8 mouse cellular contexts compared by ENCODE assay signal in genomic region chr4:45341226-45341625, GRCm38 (mm10). TPM values are rescaled to one million over a fixed set of nuclear protein-coding genes. Genes with fewer than 3 reads are reported as not detected.
A peak's percentile ranks its signal among the peaks of the same experiment; 100 is the strongest.
DNase-seq lines count a peak whose midpoint lies in the region; ATAC-seq and TF ChIP-seq lines count a peak whose summit lies in the region.

No protein-coding gene starts in this region.

- no peak for TF ChIP-seq CTCF in lung, postnatal 0 days (IDR thresholded peaks at IDR 0.05)

- H3K27me3 ChIP-seq in lung, postnatal 0 days (replicated peaks; ENCODE audit: insufficient read depth, low read length) = no peaks in the 10 kb centered on the region
- 0 out of 2 replicates have a peak, but pooled peaks cover 10% of the 10 kb centered on the region for H3K27me3 ChIP-seq in forebrain, embryonic 12.5 days
- no peaks in the 10 kb centered on the region for H3K27me3 ChIP-seq in intestine, embryonic 15.5 days (replicated peaks)
- H3K27me3 ChIP-seq in neural tube, embryonic 13.5 days = no peaks in the 10 kb centered on the region

- no peaks in the 10 kb centered on the region for H3K36me3 ChIP-seq in lung, postnatal 0 days (ENCODE audit: insufficient read depth, low read length)
- peaks cover 6% of the 10 kb centered on the region; the same call in 1 of the 2 replicates for H3K36me3 ChIP-seq in forebrain, embryonic 12.5 days (replicated peaks)
- H3K36me3 ChIP-seq in intestine, embryonic 15.5 days = no peaks in the 10 kb centered on the region
- 0 out of 2 replicates have a peak, but pooled peaks cover 10% of the 10 kb centered on the region for H3K36me3 ChIP-seq in neural tube, embryonic 13.5 days

- peak; percentile 8 for DNase-seq in lung, postnatal 0 days (ENCODE audit: low spot score)
- no peak for DNase-seq in lung, postnatal 25 days (ENCODE audit: low spot score)
- no peak for DNase-seq in left cerebral cortex, postnatal 14 days (ENCODE audit: low spot score in 2 of 2)
- no peak for DNase-seq in gastrocnemius, adult 18-20 months (ENCODE audit: low spot score)

- TF ChIP-seq EP300 in lung, postnatal 0 days (IDR thresholded peaks at IDR 0.05) = no peak

- peaks cover 5% of the 10 kb centered on the region; the same call in 1 of the 2 replicates for H3K4me1 ChIP-seq in lung, postnatal 0 days (ENCODE audit: insufficient read depth, low read depth, low read length)
- H3K4me1 ChIP-seq in forebrain, embryonic 12.5 days = peaks cover 24% of the 10 kb centered on the region
- H3K4me1 ChIP-seq in intestine, embryonic 15.5 days (replicated peaks) = peaks cover 9% of the 10 kb centered on the region; the same call in 1 of the 2 replicates
- peaks cover 37% of the 10 kb centered on the region for H3K4me1 ChIP-seq in neural tube, embryonic 13.5 days (replicated peaks)

- intact Hi-C loops in left cerebral cortex, postnatal 14 days (cut with DNase I) = no loop called here

- peak overlapping the region; percentile 98 for H3K27ac ChIP-seq in lung, postnatal 0 days (ENCODE audit: low read length)
- peak overlapping the region; percentile 94 for H3K27ac ChIP-seq in forebrain, embryonic 12.5 days
- peak overlapping the region; percentile 96; the same call in 1 of the 2 replicates for H3K27ac ChIP-seq in intestine, embryonic 15.5 days
- peak overlapping the region; percentile 94 for H3K27ac ChIP-seq in neural tube, embryonic 13.5 days (replicated peaks)

- H3K9ac ChIP-seq in lung, postnatal 0 days (replicated peaks; ENCODE audit: low read depth) = peak overlapping the region; percentile 95; the same call in 1 of the 2 replicates
- 0 out of 2 replicates have a peak overlapping the region, but pooled peaks have one; percentile 98 for H3K9ac ChIP-seq in forebrain, embryonic 12.5 days
- peak overlapping the region; percentile 65; the same call in 1 of the 2 replicates for H3K9ac ChIP-seq in intestine, embryonic 15.5 days
- peak overlapping the region; percentile 93 for H3K9ac ChIP-seq in neural tube, embryonic 13.5 days

- 66% methylated on average over 9 of the region's 9 CpGs for WGBS in lung, postnatal 0 days
- 64% methylated on average over 9 of the region's 9 CpGs for WGBS in forebrain, embryonic 12.5 days
- 60% methylated on average over 9 of the region's 9 CpGs for WGBS in intestine, embryonic 15.5 days
- WGBS in neural tube, embryonic 13.5 days = 50% methylated on average over 9 of the region's 9 CpGs

- peak overlapping the region; percentile 93; the same call in 1 of the 2 replicates for H3K4me3 ChIP-seq in lung, postnatal 0 days (ENCODE audit: low read depth, low read length)
- H3K4me3 ChIP-seq in forebrain, embryonic 12.5 days (replicated peaks) = peak overlapping the region; percentile 97
- peak overlapping the region; percentile 97 for H3K4me3 ChIP-seq in intestine, embryonic 15.5 days (replicated peaks)
- peak overlapping the region; percentile 97 for H3K4me3 ChIP-seq in neural tube, embryonic 13.5 days

- H3K4me2 ChIP-seq in lung, postnatal 0 days (replicated peaks; ENCODE audit: low read depth, low read length) = peak overlapping the region; percentile 70
- H3K4me2 ChIP-seq in forebrain, embryonic 12.5 days = peak overlapping the region; percentile 89
- H3K4me2 ChIP-seq in intestine, embryonic 15.5 days (replicated peaks) = peak overlapping the region; percentile 82
- H3K4me2 ChIP-seq in neural tube, embryonic 13.5 days = peak overlapping the region; percentile 93

- no peak for ATAC-seq in lung, postnatal 0 days
- no peak for ATAC-seq in forebrain, embryonic 12.5 days (ENCODE audit: low FRiP score)
- no peak for ATAC-seq in intestine, embryonic 15.5 days
- ATAC-seq in neural tube, embryonic 13.5 days (ENCODE audit: low read depth) = no peak
- ATAC-seq in cerebellum, adult (ENCODE audit: insufficient number of reproducible peaks, low FRiP score, low TSS enrichment) = no peak

- no peaks in the 10 kb centered on the region for H3K9me3 ChIP-seq in lung, postnatal 0 days (ENCODE audit: low read length)
- H3K9me3 ChIP-seq in forebrain, embryonic 12.5 days = no peaks in the 10 kb centered on the region
- H3K9me3 ChIP-seq in intestine, embryonic 15.5 days = no peaks in the 10 kb centered on the region
- no peaks in the 10 kb centered on the region for H3K9me3 ChIP-seq in neural tube, embryonic 13.5 days

RNA-seq across cellular contexts. Expression of gene Dcaf10, which starts 0.7 kb away (rescaled TPM):
- polyA plus RNA-seq in lung, postnatal 0 days (2015; fragmentation: Nextera tagmentation; extraction: Ambion mirVana) = 12.3 and 12.8 TPM in 2 replicates
- polyA plus RNA-seq in forebrain, embryonic 12.5 days (2016; fragmentation: Nextera tagmentation; extraction: Ambion mirVana) = 12.1 and 14.5 TPM in 2 replicates
- 9.3 and 9.5 TPM in 2 replicates for polyA plus RNA-seq in intestine, embryonic 15.5 days (2015; fragmentation: Nextera tagmentation; extraction: Ambion mirVana)
- 8.0 and 9.2 TPM in 2 replicates for polyA plus RNA-seq in neural tube, embryonic 13.5 days (2015; fragmentation: Nextera tagmentation; extraction: Ambion mirVana)
- total RNA-seq in left cerebral cortex, postnatal 14 days (2021) = 10 to 100 TPM; 20.9 TPM
- 1 to 10 TPM; 8.7 to 9.0 TPM for total RNA-seq in gastrocnemius, adult 18-20 months (2021)

RNA-seq across cellular contexts. Expression of gene Exosc3, which starts 1.3 kb away (rescaled TPM):
- 44.5 and 45.2 TPM in 2 replicates for polyA plus RNA-seq in lung, postnatal 0 days (2015; fragmentation: Nextera tagmentation; extraction: Ambion mirVana)
- polyA plus RNA-seq in forebrain, embryonic 12.5 days (2016; fragmentation: Nextera tagmentation; extraction: Ambion mirVana) = 86.9 and 92.0 TPM in 2 replicates
- 75.4 and 90.4 TPM in 2 replicates for polyA plus RNA-seq in intestine, embryonic 15.5 days (2015; fragmentation: Nextera tagmentation; extraction: Ambion mirVana)
- polyA plus RNA-seq in neural tube, embryonic 13.5 days (2015; fragmentation: Nextera tagmentation; extraction: Ambion mirVana) = 39.7 and 53.4 TPM in 2 replicates
- 10 to 100 TPM in 1 of 2 experiments, 1 to 10 TPM in 1; 9.8 to 11.4 TPM for total RNA-seq in left cerebral cortex, postnatal 14 days (2021)
- total RNA-seq in gastrocnemius, adult 18-20 months (2021) = 10 to 100 TPM; 11.5 to 12.3 TPM

RNA-seq across cellular contexts. Expression of gene Trmt10b, which starts 44.3 kb away (rescaled TPM):
- polyA plus RNA-seq in lung, postnatal 0 days (2015; fragmentation: Nextera tagmentation; extraction: Ambion mirVana) = 12.0 and 14.8 TPM in 2 replicates
- polyA plus RNA-seq in forebrain, embryonic 12.5 days (2016; fragmentation: Nextera tagmentation; extraction: Ambion mirVana) = 16.2 TPM in 2 replicates
- polyA plus RNA-seq in intestine, embryonic 15.5 days (2015; fragmentation: Nextera tagmentation; extraction: Ambion mirVana) = 13.0 and 13.7 TPM in 2 replicates
- polyA plus RNA-seq in neural tube, embryonic 13.5 days (2015; fragmentation: Nextera tagmentation; extraction: Ambion mirVana) = 22.6 and 24.6 TPM in 2 replicates
- 10 to 100 TPM; 11.4 to 16.9 TPM for total RNA-seq in left cerebral cortex, postnatal 14 days (2021)
- total RNA-seq in gastrocnemius, adult 18-20 months (2021) = 1 to 10 TPM; 5.8 to 6.0 TPM
